Mouse (Mus musculus): ENCODE results near the gene Pcyt2. TPM values are rescaled to one million over a fixed set of nuclear protein-coding genes. Genes with fewer than 3 reads are reported as not detected.

Pcyt2 gene
- polyA plus RNA-seq, 1 experiment = 238 TPM

- peaks cover 23% of the 10 kb centered on the region for H3K4me1 ChIP-seq (ENCODE audit: control insufficient read depth, insufficient read depth, low read length)
- H3K4me3 ChIP-seq (replicated peaks; ENCODE audit: extremely low read depth, low read depth, low read length) = no peak overlapping the region
- no peak for TF ChIP-seq POLR2A (IDR thresholded peaks at IDR 0.05; ENCODE audit: borderline replicate concordance, extremely low read depth, low read depth, low read length)
- no peak for TF ChIP-seq CTCF (IDR thresholded peaks at IDR 0.05; ENCODE audit: insufficient read depth, low read length)
- WGBS = 83% methylated on average over 5 of the region's 5 CpGs
- DNase-seq = no peak
These were observed 17.1 kb upstream of the Pcyt2 start for GRCm38 (mm10) chr11:120634810-120635209.

- Histone ChIP-seq H3K4me1 (ENCODE audit: control insufficient read depth, insufficient read depth, low read length) (peaks cover 24% of the 10 kb centered on the region), H3K4me3 (replicated peaks; ENCODE audit: extremely low read depth, low read depth, low read length) (peak within 1 kb of the TSS; percentile 89)
- DNase-seq = peak; percentile 86
- WGBS = 10% methylated on average over 58 of the region's 58 CpGs
- TF ChIP-seq POLR2A (IDR thresholded peaks at IDR 0.05; ENCODE audit: borderline replicate concordance, extremely low read depth, low read depth, low read length) (peak; percentile 37; the same call in 1 of the 2 replicates), CTCF (IDR thresholded peaks at IDR 0.05; ENCODE audit: insufficient read depth, low read length) (no peak)
These were observed 16.0 kb upstream of the Pcyt2 start, which contains the start of gene Mafg for GRCm38 (mm10) chr11:120633520-120634343. Mafg (minus strand) TSS chr11:120633600.

GRCm38 (mm10) chr11:120632559-120633519, 15.1 kb upstream of the Pcyt2 start:
- peaks cover 24% of the 10 kb centered on the region for H3K4me1 ChIP-seq (ENCODE audit: control insufficient read depth, insufficient read depth, low read length)
- under 1% methylated on average over 102 of the region's 116 CpGs for WGBS
- peak overlapping the region; percentile 89 for H3K4me3 ChIP-seq (replicated peaks; ENCODE audit: extremely low read depth, low read depth, low read length)
- DNase-seq = peak; percentile 73
- TF ChIP-seq POLR2A (IDR thresholded peaks at IDR 0.05; ENCODE audit: borderline replicate concordance, extremely low read depth, low read depth, low read length) (0 out of 2 replicates have a peak, but pooled peaks have one; percentile 22), CTCF (IDR thresholded peaks at IDR 0.05; ENCODE audit: insufficient read depth, low read length) (no peak)

GRCm38 (mm10) chr11:120631726-120632448, 14.2 kb upstream of the Pcyt2 start:
- WGBS = 43% methylated on average over 4 of the region's 4 CpGs
- Histone ChIP-seq H3K4me1 (ENCODE audit: control insufficient read depth, insufficient read depth, low read length) (peaks cover 24% of the 10 kb centered on the region), H3K4me3 (replicated peaks; ENCODE audit: extremely low read depth, low read depth, low read length) (peak overlapping the region; percentile 89)
- no peak for TF ChIP-seq POLR2A (IDR thresholded peaks at IDR 0.05; ENCODE audit: borderline replicate concordance, extremely low read depth, low read depth, low read length)
- TF ChIP-seq CTCF (IDR thresholded peaks at IDR 0.05; ENCODE audit: insufficient read depth, low read length) = no peak
- no peak for DNase-seq

GRCm38 (mm10) chr11:120630881-120631725, 13.4 kb upstream of the Pcyt2 start:
- WGBS = 18% methylated on average over 7 of the region's 7 CpGs
- no peak for DNase-seq
- TF ChIP-seq CTCF (IDR thresholded peaks at IDR 0.05; ENCODE audit: insufficient read depth, low read length) (no peak), POLR2A (IDR thresholded peaks at IDR 0.05; ENCODE audit: borderline replicate concordance, extremely low read depth, low read depth, low read length) (no peak)
- no peak overlapping the region for H3K4me3 ChIP-seq (replicated peaks; ENCODE audit: extremely low read depth, low read depth, low read length)
- H3K4me1 ChIP-seq (ENCODE audit: control insufficient read depth, insufficient read depth, low read length) = peaks cover 24% of the 10 kb centered on the region

GRCm38 (mm10) chr11:120630401-120630871, 12.7 kb upstream of the Pcyt2 start:
- TF ChIP-seq POLR2A (IDR thresholded peaks at IDR 0.05; ENCODE audit: borderline replicate concordance, extremely low read depth, low read depth, low read length) (no peak), CTCF (IDR thresholded peaks at IDR 0.05; ENCODE audit: insufficient read depth, low read length) (no peak)
- DNase-seq = peak; percentile 49
- Histone ChIP-seq H3K4me1 (ENCODE audit: control insufficient read depth, insufficient read depth, low read length) (peaks cover 27% of the 10 kb centered on the region), H3K4me3 (replicated peaks; ENCODE audit: extremely low read depth, low read depth, low read length) (no peak overlapping the region)
- 23% methylated on average over 5 of the region's 5 CpGs for WGBS

GRCm38 (mm10) chr11:120629911-120630310, 12.2 kb upstream of the Pcyt2 start:
- TF ChIP-seq POLR2A (IDR thresholded peaks at IDR 0.05; ENCODE audit: borderline replicate concordance, extremely low read depth, low read depth, low read length) (no peak), CTCF (IDR thresholded peaks at IDR 0.05; ENCODE audit: insufficient read depth, low read length) (no peak)
- no peak overlapping the region for H3K4me3 ChIP-seq (replicated peaks; ENCODE audit: extremely low read depth, low read depth, low read length)
- 25% methylated on average over 7 of the region's 7 CpGs for WGBS
- peaks cover 31% of the 10 kb centered on the region for H3K4me1 ChIP-seq (ENCODE audit: control insufficient read depth, insufficient read depth, low read length)
- DNase-seq = no peak

GRCm38 (mm10) chr11:120629341-120629730, 11.6 kb upstream of the Pcyt2 start:
- Histone ChIP-seq H3K4me1 (ENCODE audit: control insufficient read depth, insufficient read depth, low read length) (peaks cover 31% of the 10 kb centered on the region), H3K4me3 (replicated peaks; ENCODE audit: extremely low read depth, low read depth, low read length) (no peak overlapping the region)
- 67% methylated on average over 23 of the region's 23 CpGs for WGBS
- TF ChIP-seq POLR2A (IDR thresholded peaks at IDR 0.05; ENCODE audit: borderline replicate concordance, extremely low read depth, low read depth, low read length) (no peak), CTCF (IDR thresholded peaks at IDR 0.05; ENCODE audit: insufficient read depth, low read length) (no peak)
- no peak for DNase-seq
